Mouse (Mus musculus): ENCODE measurements around the gene Capza2. TPM values are rescaled to one million over a fixed set of nuclear protein-coding genes. Genes with fewer than 3 reads are reported as not detected.

Capza2 gene
- polyA plus RNA-seq, 1 experiment, result 474 TPM

DNA sequence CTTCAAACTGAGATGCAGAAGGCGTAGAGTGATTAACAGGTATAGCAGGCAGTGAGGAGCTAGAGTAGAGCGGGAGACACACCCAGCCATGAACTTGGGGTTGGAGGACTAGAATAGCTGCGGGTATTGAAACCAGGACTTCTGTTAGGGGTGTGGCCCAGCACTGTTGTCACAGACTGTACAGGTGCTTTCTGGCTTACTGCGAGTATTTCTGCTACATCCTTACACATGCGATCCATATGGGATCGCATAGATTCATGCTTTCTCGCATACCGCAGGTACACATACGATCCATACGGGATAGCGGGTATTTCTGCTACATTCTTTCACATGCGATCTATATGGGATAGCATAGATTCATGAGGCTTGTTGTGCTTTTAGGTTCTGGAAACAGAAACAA is 32.3 kb downstream of the Capza2 start:
- no peak overlapping the region for H3K27ac ChIP-seq (ENCODE audit: insufficient read depth, low read depth, low read length)
- H3K4me3 ChIP-seq (ENCODE audit: insufficient read depth, low read length), result no peak overlapping the region
- peaks cover 11% of the 10 kb centered on the region for H3K4me1 ChIP-seq (ENCODE audit: control insufficient read depth, insufficient read depth, low read length)
- TF ChIP-seq CTCF (IDR thresholded peaks at IDR 0.05; ENCODE audit: low read depth, low read length) (no peak), POLR2A (IDR thresholded peaks at IDR 0.05; ENCODE audit: borderline replicate concordance, low read depth, low read length) (no peak)

DNA sequence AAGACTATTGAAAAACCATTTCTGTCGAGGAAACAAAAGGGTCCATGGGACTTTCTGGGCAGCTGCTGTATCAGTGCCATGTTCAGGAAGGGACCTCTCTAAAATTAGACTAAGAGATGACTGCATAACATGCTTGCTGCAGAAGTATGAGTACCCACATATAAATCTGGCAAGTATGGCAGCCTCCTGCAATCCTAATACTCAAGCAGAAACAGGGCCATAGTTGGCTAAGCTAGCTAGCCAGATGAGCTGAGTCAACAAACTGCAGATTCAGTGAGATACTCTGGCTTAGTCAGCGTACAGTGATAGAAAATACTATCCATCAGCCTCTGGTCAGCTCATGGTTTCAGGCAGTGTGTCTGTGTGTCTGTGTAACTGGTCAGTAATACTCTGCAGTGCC is 33.8 kb downstream of the Capza2 start:
- Histone ChIP-seq H3K4me1 (ENCODE audit: control insufficient read depth, insufficient read depth, low read length) (peaks cover 11% of the 10 kb centered on the region), H3K4me3 (ENCODE audit: insufficient read depth, low read length) (no peak overlapping the region), H3K27ac (ENCODE audit: insufficient read depth, low read depth, low read length) (no peak overlapping the region)
- TF ChIP-seq POLR2A (IDR thresholded peaks at IDR 0.05; ENCODE audit: borderline replicate concordance, low read depth, low read length) (no peak), CTCF (IDR thresholded peaks at IDR 0.05; ENCODE audit: low read depth, low read length) (no peak)

DNA sequence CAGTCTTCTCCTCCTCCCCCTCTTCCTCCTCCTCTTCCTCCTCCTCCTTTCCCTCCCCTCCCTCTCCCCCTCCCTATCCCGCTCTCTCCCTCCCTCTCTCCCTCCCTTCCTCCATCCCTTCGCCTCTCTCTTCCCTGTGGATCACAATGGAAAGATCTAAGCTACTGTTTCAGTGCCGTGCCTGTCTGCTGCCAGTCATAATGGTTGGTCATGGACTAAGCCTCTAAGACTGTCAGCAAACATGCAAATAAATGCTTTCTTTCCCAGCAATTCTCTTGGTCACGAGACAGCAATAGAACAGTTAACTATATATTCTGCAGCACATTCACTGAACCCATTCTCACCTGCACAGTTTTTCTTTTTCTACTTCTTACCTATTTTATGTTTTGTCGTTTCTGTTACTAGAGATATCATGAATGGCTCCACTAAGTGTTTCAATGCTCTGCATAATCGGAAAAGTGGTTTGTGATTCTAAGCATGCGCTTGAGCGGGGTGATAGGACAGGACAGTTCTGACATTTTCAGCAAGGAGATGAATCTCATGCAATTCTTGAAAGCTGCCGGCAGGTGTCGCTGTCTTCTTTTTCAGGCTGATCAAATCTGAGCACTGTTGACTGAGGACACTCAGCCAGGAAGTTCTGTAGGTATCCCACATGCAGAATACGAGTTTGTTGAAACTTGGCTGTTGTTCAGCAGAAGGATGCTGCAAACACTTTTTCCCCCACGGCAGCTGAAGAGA is 39.2 kb downstream of the Capza2 start:
- Histone ChIP-seq H3K4me3 (ENCODE audit: insufficient read depth, low read length) (no peak overlapping the region), H3K4me1 (ENCODE audit: control insufficient read depth, insufficient read depth, low read length) (peaks cover 5% of the 10 kb centered on the region), H3K27ac (ENCODE audit: insufficient read depth, low read depth, low read length) (no peak overlapping the region)
- TF ChIP-seq POLR2A (IDR thresholded peaks at IDR 0.05; ENCODE audit: borderline replicate concordance, low read depth, low read length) (no peak), CTCF (IDR thresholded peaks at IDR 0.05; ENCODE audit: low read depth, low read length) (no peak)

DNA sequence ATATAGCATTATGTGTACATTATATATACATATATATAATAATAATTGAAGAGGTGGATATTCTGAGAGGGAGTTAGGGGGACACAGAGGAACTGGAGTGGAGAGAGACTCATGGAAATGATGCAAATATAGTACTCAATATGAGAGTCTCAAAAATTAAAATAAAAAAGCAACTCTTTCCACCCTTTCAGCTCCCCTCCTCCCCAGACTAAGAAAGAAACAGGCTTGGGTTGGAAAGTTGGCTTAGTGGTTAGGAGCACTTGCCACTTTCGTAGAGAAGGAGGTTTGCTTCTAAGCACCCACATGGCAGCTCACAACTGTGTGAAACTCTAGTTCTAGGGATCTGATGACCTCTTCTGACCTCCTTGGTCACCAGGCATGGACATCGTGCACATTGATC is 41.0 kb downstream of the Capza2 start:
- H3K27ac ChIP-seq (ENCODE audit: insufficient read depth, low read depth, low read length), result no peak overlapping the region
- peaks cover 5% of the 10 kb centered on the region for H3K4me1 ChIP-seq (ENCODE audit: control insufficient read depth, insufficient read depth, low read length)
- no peak overlapping the region for H3K4me3 ChIP-seq (ENCODE audit: insufficient read depth, low read length)
- no peak for TF ChIP-seq CTCF (IDR thresholded peaks at IDR 0.05; ENCODE audit: low read depth, low read length)
- TF ChIP-seq POLR2A (IDR thresholded peaks at IDR 0.05; ENCODE audit: borderline replicate concordance, low read depth, low read length), result no peak

DNA sequence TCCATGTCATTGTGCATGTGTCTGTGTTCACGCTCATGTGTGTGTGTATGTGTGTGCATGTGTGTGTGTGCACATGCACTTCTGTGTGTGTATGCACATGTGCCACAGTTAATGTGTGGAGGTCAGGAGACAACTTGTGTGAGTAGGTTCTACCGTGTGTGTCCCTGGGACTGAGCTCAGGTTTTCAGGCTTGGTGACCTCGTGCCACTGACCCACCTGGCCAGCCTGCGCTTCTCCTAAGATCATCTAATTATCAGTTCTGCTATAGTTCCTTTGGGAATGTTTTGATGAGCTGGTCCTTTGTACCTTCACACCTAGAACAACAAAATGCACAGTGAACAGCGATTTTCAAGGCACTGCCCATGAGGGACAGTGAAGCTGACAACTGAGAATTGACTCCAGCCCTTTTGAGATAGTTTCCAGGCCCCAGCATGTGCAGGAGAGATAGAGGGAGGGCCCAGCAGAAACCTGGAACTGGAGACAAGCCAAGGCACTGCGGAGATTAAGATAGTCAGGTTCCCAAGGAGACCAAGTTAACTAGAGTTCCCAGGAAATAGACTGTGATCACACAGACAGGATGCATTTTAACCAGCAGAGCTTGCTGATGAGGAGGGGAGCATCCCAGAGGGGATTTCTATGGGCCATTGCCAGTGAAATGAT is 44.4 kb downstream of the Capza2 start:
- Histone ChIP-seq H3K4me1 (ENCODE audit: control insufficient read depth, insufficient read depth, low read length) (0 out of 2 replicates have a peak, but pooled peaks cover 2% of the 10 kb centered on the region), H3K27ac (ENCODE audit: insufficient read depth, low read depth, low read length) (no peak overlapping the region), H3K4me3 (ENCODE audit: insufficient read depth, low read length) (no peak overlapping the region)
- no peak for TF ChIP-seq POLR2A (IDR thresholded peaks at IDR 0.05; ENCODE audit: borderline replicate concordance, low read depth, low read length)
- TF ChIP-seq CTCF (IDR thresholded peaks at IDR 0.05; ENCODE audit: low read depth, low read length), result no peak

DNA sequence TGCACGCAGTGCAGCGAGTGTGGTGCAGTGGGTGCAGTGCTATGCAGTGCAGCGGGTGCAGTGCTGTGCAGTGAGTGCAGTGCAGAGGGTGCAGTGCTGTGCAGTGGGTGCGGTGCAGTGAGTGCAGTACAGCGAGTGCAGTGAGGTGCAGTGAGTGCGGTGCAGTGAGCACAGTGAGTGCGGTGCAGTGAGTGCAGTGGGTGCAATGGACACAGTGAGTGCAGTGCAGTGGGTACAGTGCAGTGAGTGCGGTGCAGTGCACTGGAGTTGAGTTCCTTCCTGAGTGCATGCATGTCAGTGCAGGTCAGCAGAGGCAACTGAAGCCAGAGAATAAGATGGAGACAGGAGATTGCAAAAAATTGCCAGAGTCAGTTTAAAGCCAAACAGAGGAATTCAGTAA is 45.8 kb downstream of the Capza2 start:
- H3K4me1 ChIP-seq (ENCODE audit: control insufficient read depth, insufficient read depth, low read length), result 0 out of 2 replicates have a peak, but pooled peaks cover 2% of the 10 kb centered on the region
- no peak for TF ChIP-seq POLR2A (IDR thresholded peaks at IDR 0.05; ENCODE audit: borderline replicate concordance, low read depth, low read length)
- H3K4me3 ChIP-seq (ENCODE audit: insufficient read depth, low read length), result no peak overlapping the region
- no peak overlapping the region for H3K27ac ChIP-seq (ENCODE audit: insufficient read depth, low read depth, low read length)

DNA sequence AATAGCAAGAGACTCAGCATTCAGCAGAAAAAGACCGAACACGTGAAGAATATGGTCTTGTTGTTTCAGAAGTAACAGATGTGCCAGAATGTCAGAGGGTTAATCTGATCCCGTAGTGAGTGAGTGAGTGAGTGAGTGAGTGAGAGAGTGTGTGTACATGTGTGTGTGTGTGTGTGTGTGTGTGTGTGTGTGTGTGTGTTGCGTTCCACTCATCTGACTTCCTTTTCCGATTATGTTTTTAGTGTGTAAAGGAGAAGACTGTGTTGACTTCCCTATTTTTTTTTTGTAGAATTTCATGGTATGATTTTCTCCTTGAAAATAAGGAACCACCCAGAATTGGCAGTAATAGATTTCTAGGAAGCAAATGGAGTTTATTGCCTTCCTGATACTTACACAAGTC is 52.6 kb downstream of the Capza2 start:
- Histone ChIP-seq H3K4me1 (ENCODE audit: control insufficient read depth, insufficient read depth, low read length) (peaks cover 9% of the 10 kb centered on the region; the same call in 1 of the 2 replicates), H3K4me3 (ENCODE audit: insufficient read depth, low read length) (peak overlapping the region; percentile 42), H3K27ac (ENCODE audit: insufficient read depth, low read depth, low read length) (peak overlapping the region; percentile 52)
- no peak for TF ChIP-seq CTCF (IDR thresholded peaks at IDR 0.05; ENCODE audit: low read depth, low read length)

DNA sequence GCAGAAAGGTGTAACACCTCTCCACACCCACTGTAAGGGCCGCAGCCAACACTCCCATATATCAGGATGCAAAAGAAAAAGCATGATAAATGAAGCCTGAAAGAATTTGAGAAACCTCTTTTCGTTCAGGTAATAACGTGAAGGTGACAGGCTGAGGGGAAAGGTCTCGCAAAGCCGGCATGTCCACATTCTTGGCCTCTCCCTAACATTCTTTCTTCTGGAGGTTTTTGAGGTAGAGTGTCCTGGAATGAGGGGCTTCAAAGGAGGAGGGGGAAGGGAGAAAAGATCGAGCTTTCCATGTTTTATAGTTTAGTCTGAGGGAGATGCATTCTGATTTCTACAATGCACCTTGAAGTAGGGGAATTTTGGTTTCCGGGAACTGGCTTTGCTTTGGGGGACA is 56.6 kb downstream of the Capza2 start, which contains the start of gene St7:
Gene St7 (plus strand): TSS at position 287 of the 400 bp plus-strand sequence.
- H3K4me1 ChIP-seq (ENCODE audit: control insufficient read depth, insufficient read depth, low read length), result peaks cover 16% of the 10 kb centered on the region
- peak within 1 kb of the TSS; percentile 81 for H3K4me3 ChIP-seq (ENCODE audit: insufficient read depth, low read length)
- H3K27ac ChIP-seq (ENCODE audit: insufficient read depth, low read depth, low read length), result peak within 1 kb of the TSS; percentile 47
- TF ChIP-seq POLR2A (IDR thresholded peaks at IDR 0.05; ENCODE audit: borderline replicate concordance, low read depth, low read length), result no peak
- no peak for TF ChIP-seq CTCF (IDR thresholded peaks at IDR 0.05; ENCODE audit: low read depth, low read length)

DNA sequence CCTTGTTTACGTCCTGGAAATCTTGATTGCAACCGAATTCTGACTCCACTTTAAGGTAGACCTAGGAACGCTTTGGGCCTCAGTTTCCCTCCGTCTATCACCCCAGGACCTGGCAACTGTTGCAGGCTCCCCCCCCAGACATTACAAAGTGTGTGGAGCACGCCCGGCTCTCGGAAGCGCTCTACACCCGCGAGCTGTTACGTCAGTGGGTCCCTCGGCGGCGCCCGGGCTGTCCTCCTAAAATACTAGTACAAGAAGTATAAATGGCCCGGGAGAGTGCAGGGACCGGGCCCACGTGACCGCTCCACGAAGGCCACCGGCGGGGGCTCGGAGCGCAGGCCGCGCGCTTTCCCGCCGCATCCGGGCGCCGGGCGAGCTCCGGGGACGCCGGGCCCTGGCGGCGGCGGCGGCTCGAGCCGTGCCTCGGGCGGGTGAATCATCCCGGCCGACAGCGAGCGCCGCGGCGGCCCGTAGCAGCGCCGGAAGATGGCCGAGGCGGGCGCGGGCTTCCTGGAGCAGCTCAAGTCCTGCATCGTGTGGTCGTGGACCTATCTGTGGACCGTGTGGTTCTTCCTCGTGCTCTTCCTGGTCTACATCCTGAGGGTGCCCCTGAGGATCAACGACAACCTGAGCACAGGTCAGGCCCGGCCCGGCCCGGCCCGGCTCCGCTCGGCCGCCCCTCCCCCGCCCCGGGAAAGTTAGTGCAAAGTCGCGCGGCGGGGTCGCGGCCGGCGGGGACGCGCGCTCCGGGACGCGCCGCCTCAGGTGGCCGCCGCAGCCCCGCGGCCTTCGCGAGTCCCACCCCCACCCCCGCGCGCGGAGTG is 57.9 kb downstream of the Capza2 start:
- Histone ChIP-seq H3K4me3 (ENCODE audit: insufficient read depth, low read length) (peak overlapping the region; percentile 81), H3K27ac (ENCODE audit: insufficient read depth, low read depth, low read length) (peak overlapping the region; percentile 47), H3K4me1 (ENCODE audit: control insufficient read depth, insufficient read depth, low read length) (peaks cover 12% of the 10 kb centered on the region)
- TF ChIP-seq POLR2A (IDR thresholded peaks at IDR 0.05; ENCODE audit: borderline replicate concordance, low read depth, low read length), result no peak
- no peak for TF ChIP-seq CTCF (IDR thresholded peaks at IDR 0.05; ENCODE audit: low read depth, low read length)
